Mouse (Mus musculus) forebrain, embryonic 15.5 days (tissue): ENCODE results near the gene Adamts9. TPM values are rescaled to one million over a fixed set of nuclear protein-coding genes. Genes with fewer than 3 reads are reported as not detected.

Experiments used
- ATAC-seq: fragments of 200-750 bp; cut with Nextera tagmentation; replicated peaks from 2 replicates; pipeline ENCODE4 v1.8.0; 2017; ENCODE audit warnings: mild to moderate bottlenecking, moderate TSS enrichment, moderate library complexity
- H3K27ac ChIP-seq: fragments of 300-500 bp; sonication (generic); replicated peaks from 2 replicates; pipeline ENCODE4 v1.5.1; 2015; ENCODE audit warnings: mild to moderate bottlenecking, inconsistent platforms
- H3K27me3 ChIP-seq: fragments of 300-500 bp; sonication (generic); 2 replicates; pipeline ENCODE4 v1.6.1; 2015; ENCODE audit warnings: inconsistent platforms
- H3K36me3 ChIP-seq: fragments of 300-500 bp; sonication (generic); 2 replicates; pipeline ENCODE4 v1.6.1; 2015; ENCODE audit warnings: mild to moderate bottlenecking, inconsistent platforms
- H3K4me1 ChIP-seq: fragments of 300-500 bp; sonication (generic); 2 replicates; pipeline ENCODE4 v1.6.1; 2015; ENCODE audit warnings: inconsistent platforms
- H3K4me2 ChIP-seq: fragments of 300-500 bp; sonication (generic); replicated peaks from 2 replicates; pipeline ENCODE4 v1.6.1; 2015; ENCODE audit warnings: mild to moderate bottlenecking, inconsistent platforms
- H3K4me3 ChIP-seq: fragments of 300-500 bp; sonication (generic); 2 replicates; pipeline ENCODE4 v1.5.1; 2015; ENCODE audit warnings: mild to moderate bottlenecking, inconsistent platforms
- H3K9ac ChIP-seq: fragments of 300-500 bp; sonication (generic); replicated peaks from 2 replicates; pipeline ENCODE4 v1.6.1; 2015; ENCODE audit warnings: mild to moderate bottlenecking, inconsistent platforms
- H3K9me3 ChIP-seq: fragments of 300-500 bp; sonication (generic); 2 replicates; pipeline ENCODE4 v1.6.1; 2016; ENCODE audit warnings: inconsistent platforms
- WGBS: fragments of 180-500 bp; shearing (Covaris S2); methylation state at CpG from one replicate; pipeline ENCODE4 v1.1.7; 2015; ENCODE audit warnings: mixed read lengths; 5-methylcytosine and 5-hydroxymethylcytosine counted together
- polyA plus RNA-seq: library from polyadenylated mRNA; unstranded; fragments of >200 nt; fragmentation: Nextera tagmentation; extraction: Ambion mirVana; gene quantifications from 2 replicates; pipeline ENCODE4 v1.2.1, GENCODE M21; 2015

Gene Adamts9
- polyA plus RNA-seq, 1 experiment from 2014 or later = 1.0 TPM

DNA sequence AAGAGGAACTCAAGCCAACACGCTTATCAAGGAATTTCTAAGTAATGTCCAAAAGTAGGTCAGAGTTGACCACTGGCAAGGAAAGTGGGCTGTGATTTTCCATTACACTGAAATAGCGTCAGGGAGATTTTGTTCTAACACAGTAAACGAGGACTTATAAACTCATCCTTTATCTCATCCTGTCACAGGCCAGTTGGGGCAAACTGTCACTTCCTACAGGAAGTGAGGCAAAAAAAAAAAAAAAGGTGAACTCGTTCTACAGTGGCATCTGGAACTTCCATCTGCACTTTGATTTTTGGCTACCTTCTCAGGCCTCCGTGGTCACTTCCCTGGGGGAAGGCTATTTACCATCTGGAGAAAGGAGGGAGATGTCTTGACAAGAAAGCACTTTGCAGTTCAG, 68.4 kb downstream of the Adamts9 start:
- no peaks in the 10 kb centered on the region for H3K9me3 ChIP-seq
- no peak overlapping the region for H3K4me2 ChIP-seq
- no peak overlapping the region for H3K27ac ChIP-seq
- H3K36me3 ChIP-seq = no peaks in the 10 kb centered on the region
- no peak overlapping the region for H3K4me3 ChIP-seq
- no peak overlapping the region for H3K9ac ChIP-seq
- ATAC-seq = no peak
- no peaks in the 10 kb centered on the region for H3K4me1 ChIP-seq
- no peaks in the 10 kb centered on the region for H3K27me3 ChIP-seq
- WGBS = 76% methylated on average over 5 of the region's 5 CpGs

DNA sequence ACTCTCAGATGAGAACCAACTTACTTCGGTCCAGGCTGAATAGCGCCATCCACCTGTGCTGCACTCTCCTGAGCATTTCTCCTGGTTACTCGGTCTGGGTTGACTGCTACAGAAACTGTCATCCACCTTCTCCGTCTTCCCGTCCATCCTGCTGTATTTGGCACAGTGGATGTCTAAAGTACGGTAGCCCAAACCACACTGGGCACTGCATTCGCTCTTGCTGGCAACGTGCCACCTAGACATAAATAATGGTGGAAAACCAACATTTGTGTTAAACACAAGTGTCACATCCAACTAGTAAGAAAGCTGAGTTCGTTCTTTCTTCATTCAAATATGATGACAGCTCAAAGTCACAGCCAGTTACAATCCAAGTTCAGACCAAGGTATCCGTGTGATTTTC, 70.5 kb downstream of the Adamts9 start:
- Histone ChIP-seq H3K4me1 (peaks cover 3% of the 10 kb centered on the region; the same call in 1 of the 2 replicates), H3K4me2 (no peak overlapping the region), H3K27me3 (no peaks in the 10 kb centered on the region), H3K27ac (no peak overlapping the region), H3K36me3 (no peaks in the 10 kb centered on the region), H3K9ac (no peak overlapping the region), H3K9me3 (no peaks in the 10 kb centered on the region), H3K4me3 (no peak overlapping the region)
- 84% methylated on average over 10 of the region's 10 CpGs for WGBS
- ATAC-seq = no peak

DNA sequence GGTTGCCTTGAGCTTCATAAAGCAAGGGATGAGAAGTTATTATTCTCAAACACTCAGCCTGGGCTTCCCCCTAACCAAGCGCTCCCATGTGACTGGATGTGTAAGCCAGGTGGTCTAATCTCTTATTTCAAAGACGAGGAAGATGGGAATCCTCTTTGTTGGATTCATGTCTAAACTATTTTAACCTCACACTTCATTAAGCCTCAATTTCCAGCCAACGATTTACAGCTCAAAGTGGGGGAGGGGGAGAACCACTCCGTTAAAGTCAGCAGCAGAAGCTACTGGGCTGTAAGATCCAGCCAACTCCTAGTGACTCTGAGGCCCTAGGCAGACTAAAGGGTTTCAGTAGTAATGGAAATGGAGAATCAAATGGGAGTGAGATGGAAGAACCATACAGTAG, 71.5 kb downstream of the Adamts9 start:
- Histone ChIP-seq H3K4me1 (peaks cover 8% of the 10 kb centered on the region), H3K27ac (no peak overlapping the region), H3K36me3 (no peaks in the 10 kb centered on the region), H3K4me2 (no peak overlapping the region), H3K9me3 (no peaks in the 10 kb centered on the region), H3K4me3 (no peak overlapping the region), H3K27me3 (no peaks in the 10 kb centered on the region), H3K9ac (no peak overlapping the region)
- WGBS = 46% methylated on average over 4 of the region's 4 CpGs
- ATAC-seq = no peak

DNA sequence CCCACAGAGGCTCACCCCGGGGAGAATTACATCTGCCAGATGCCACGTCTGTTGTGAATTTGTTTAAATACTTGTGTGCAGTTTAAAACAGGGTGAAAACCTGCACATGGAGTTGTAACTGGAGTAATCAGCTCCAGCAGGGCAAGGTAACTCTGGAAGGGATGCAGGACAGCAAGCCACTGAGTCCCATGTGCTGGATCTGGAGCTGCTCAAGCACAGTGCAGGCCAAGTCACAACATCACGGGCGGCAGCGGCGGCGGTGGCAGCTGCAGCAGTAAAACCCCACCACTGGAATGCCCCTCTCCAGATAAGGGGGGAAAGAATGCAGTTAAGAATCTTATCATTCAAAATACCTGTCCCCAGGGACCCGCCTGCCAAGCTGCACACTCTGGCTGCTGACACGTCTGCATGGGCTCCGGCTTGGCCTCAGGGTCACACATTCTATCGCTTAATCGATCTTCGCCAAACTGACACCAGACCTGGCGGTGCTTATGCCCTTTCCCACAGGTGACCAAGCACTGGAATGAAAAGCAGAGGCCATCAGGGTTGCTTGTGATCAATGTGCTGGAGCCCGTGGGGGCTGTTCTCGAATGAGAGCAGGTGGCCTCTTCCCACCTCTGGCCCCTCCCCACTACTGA, 73.6 kb downstream of the Adamts9 start:
- 78% methylated on average over 16 of the region's 16 CpGs for WGBS
- Histone ChIP-seq H3K27me3 (no peaks in the 10 kb centered on the region), H3K4me1 (peaks cover 8% of the 10 kb centered on the region), H3K4me2 (no peak overlapping the region), H3K9me3 (no peaks in the 10 kb centered on the region), H3K4me3 (no peak overlapping the region), H3K36me3 (no peaks in the 10 kb centered on the region), H3K9ac (no peak overlapping the region), H3K27ac (no peak overlapping the region)
- ATAC-seq = no peak

DNA sequence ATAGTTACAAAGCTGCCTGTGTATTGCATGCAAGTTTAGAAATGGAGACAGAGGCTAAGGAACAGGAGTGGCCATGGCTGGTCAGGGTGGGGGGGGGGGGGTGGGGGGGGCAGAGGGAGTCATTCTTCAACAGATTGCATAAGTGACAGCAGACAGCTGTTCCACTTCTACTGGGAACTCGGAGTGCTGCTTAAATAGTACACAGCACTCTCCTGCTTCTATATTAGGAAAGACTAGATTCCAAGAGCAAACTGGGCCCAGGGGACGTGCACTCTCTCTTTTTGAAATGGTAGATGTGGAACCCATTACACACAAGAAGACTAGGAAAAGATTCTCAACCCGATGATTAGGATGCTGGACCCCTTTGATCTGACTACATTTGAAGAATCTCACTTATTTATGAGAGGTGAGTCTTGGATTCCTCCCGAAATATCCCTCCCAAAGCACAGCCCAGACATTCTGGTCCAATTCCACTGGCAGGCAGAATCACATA, 74.2 kb downstream of the Adamts9 start, which contains the start of gene Gm15737:
Gene Gm15737, plus strand, starts transcription at position 269 of the 493 bp plus-strand sequence.
- Histone ChIP-seq H3K4me1 (peaks cover 8% of the 10 kb centered on the region), H3K36me3 (no peaks in the 10 kb centered on the region), H3K4me2 (no peak within 1 kb of the TSS), H3K27me3 (no peaks in the 10 kb centered on the region), H3K9me3 (no peaks in the 10 kb centered on the region), H3K27ac (no peak within 1 kb of the TSS), H3K9ac (no peak within 1 kb of the TSS), H3K4me3 (no peak within 1 kb of the TSS)
- no peak for ATAC-seq
- 72% methylated on average over 4 of the region's 4 CpGs for WGBS

DNA sequence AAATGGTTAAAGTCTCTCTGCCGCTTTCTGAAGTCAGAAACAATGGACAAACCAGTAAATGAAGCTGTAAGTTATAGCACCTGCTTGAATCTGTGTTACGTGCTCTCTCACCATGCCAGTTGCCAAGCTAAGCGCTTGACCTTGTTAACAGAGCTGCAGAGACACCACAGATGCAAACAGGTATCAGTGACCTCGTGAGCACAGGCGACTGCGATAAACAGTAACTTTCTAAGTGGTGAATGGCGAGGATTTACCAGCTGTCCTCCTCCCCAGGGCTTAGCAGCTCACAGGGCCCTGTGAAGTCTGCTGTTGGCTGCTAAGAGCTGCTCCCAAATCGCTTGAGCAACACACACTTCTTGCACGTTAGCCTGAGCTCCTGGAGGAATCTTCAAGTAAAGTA, 80.7 kb downstream of the Adamts9 start:
- H3K36me3 ChIP-seq = no peaks in the 10 kb centered on the region
- no peaks in the 10 kb centered on the region for H3K9me3 ChIP-seq
- ATAC-seq = no peak
- H3K4me3 ChIP-seq = no peak overlapping the region
- H3K9ac ChIP-seq = no peak overlapping the region
- 69% methylated on average over 9 of the region's 9 CpGs for WGBS
- no peak overlapping the region for H3K4me2 ChIP-seq
- no peak overlapping the region for H3K27ac ChIP-seq
- peaks cover 2% of the 10 kb centered on the region for H3K4me1 ChIP-seq
- no peaks in the 10 kb centered on the region for H3K27me3 ChIP-seq

DNA sequence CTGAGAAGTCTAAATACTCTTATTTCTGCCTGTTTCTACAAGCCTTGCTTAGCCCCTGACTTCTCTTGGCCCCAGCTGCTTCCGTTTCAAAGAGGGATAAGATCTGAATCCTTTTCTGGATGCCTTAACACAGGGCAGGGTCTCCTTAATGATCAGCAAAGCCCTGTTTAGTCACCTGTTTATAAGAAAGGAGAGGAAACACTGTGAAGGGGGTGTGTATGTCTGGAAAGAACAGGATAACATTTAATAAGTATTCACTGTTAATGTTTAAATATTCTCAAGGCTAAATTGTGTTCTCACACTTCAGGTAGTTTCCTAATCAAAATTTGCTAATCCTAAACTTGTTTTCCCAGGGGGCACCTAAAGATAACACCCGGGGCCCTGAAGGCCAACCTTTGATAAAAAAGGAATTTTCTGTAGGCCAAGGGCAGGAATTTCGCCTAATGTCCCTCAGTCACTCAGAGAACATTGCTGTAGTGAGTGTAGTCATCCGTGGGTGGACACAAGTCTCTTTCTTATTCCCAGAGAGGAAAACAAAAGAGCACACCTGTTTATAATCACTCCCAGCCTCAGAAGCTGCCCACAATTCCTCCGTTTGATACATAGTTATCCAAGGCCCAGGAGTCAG, 82.9 kb downstream of the Adamts9 start:
- no peak overlapping the region for H3K4me2 ChIP-seq
- 74% methylated on average over 5 of the region's 5 CpGs for WGBS
- no peak overlapping the region for H3K27ac ChIP-seq
- H3K36me3 ChIP-seq = no peaks in the 10 kb centered on the region
- no peak for ATAC-seq
- H3K9me3 ChIP-seq = no peaks in the 10 kb centered on the region
- H3K9ac ChIP-seq = no peak overlapping the region
- H3K4me1 ChIP-seq = no peaks in the 10 kb centered on the region
- H3K27me3 ChIP-seq = no peaks in the 10 kb centered on the region
- no peak overlapping the region for H3K4me3 ChIP-seq

DNA sequence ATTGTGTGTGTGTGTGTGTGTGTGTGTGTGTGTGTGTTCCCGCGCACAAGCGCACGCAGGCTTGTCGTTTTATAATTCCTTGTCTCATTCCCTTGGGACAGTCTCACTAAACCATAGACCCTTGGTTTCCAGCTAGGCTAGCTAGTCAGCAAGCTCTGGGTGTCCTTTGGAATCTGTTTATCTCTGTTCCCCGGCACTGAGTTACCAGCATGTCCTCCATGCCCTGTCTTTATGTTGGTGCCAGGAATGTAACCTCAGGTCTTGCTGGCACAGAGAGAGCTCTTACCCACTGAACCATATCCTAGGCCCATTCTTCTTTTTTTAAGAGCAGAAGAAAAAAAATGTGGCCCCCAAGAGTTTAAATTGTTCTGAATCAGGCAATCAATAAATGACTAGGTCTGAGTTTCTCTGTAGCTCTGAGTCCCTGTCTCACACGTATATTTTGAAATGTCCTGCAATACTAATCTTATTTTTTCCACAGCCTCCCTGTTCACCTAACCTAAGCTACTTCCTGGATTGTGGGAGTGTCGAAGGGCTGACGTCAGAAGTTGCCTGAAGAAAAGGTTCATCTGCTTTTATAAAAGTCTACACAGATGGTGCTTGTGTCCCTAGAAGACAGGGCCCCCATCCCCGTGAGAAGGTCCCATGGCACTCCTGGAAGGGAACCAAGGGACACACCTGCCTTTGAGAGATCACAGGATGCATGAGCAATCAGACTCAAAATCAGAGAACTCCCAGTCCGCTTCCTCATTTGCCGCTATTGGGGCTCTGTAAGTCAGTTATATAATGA, 84.4 kb downstream of the Adamts9 start:
- Histone ChIP-seq H3K4me1 (no peaks in the 10 kb centered on the region), H3K36me3 (no peaks in the 10 kb centered on the region), H3K4me3 (no peak overlapping the region), H3K9ac (no peak overlapping the region), H3K9me3 (no peaks in the 10 kb centered on the region), H3K27me3 (no peaks in the 10 kb centered on the region), H3K27ac (no peak overlapping the region), H3K4me2 (no peak overlapping the region)
- no peak for ATAC-seq
- 81% methylated on average over 12 of the region's 12 CpGs for WGBS

DNA sequence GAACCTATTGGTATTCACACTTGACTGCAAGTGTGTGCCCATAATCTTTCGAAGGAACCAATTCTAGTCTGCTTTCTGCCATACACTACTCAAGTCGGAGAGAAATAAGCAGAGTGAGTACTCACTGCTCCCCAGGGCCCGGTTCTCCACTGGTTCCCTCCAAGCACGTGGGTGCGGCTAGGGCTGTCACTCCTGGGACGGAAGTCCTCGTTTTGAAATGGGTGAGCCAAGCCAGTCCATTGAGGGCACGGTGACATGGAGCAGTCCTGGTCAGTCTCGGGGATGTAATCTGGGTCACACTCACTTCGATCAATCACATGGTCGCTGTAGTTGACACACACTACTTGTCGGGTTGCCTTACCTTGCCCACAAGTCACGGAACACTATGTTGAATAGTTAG, 85.5 kb downstream of the Adamts9 start:
- 93% methylated on average over 13 of the region's 13 CpGs for WGBS
- Histone ChIP-seq H3K9ac (no peak overlapping the region), H3K4me3 (no peak overlapping the region), H3K27me3 (no peaks in the 10 kb centered on the region), H3K4me2 (no peak overlapping the region), H3K36me3 (no peaks in the 10 kb centered on the region), H3K4me1 (no peaks in the 10 kb centered on the region), H3K27ac (no peak overlapping the region), H3K9me3 (no peaks in the 10 kb centered on the region)
- ATAC-seq = no peak

DNA sequence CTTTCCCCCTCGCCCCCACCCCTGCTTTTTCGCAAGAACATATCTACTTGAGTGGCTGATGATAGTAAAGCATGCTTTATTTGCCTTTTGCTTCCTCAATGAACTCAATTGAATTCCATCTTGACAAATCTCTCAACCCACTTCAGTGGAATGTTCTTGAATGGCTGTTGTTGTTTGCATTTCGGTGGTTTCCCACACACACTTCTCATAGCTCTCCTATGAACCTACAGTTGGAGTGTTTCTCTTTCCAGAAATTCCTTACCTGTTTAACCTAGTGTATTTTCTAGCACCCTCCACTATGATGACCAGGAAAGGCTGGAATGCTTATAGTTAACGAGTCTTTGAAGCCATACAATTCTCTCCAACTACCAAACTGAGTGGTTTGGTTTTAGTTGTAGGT, 88.4 kb downstream of the Adamts9 start:
- Histone ChIP-seq H3K9ac (no peak overlapping the region), H3K9me3 (no peaks in the 10 kb centered on the region), H3K36me3 (no peaks in the 10 kb centered on the region), H3K4me3 (no peak overlapping the region), H3K4me1 (peaks cover 7% of the 10 kb centered on the region), H3K27ac (no peak overlapping the region), H3K4me2 (no peak overlapping the region), H3K27me3 (no peaks in the 10 kb centered on the region)
- ATAC-seq = no peak
- WGBS = 90% methylated on average over 4 of the region's 4 CpGs

DNA sequence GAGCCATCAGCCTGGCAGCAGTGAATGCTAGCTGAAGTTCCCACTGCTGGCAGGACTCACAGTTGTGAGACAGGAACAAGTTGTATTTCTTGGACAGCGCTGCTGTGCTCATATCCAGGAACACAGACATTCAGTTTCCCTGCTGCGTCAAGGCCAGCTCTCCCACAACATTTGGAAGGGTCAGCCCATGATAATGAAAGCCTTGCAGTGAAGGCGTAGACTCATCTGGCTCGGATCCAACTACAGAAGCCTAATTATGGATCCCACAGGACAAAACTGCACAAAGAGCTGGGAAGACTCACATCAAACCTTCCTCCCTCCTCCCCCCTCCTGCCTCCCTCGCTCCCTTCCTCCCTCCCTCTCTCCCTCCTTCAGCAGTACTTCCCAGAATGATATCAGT, 93.0 kb downstream of the Adamts9 start:
- H3K9me3 ChIP-seq = no peaks in the 10 kb centered on the region
- H3K27ac ChIP-seq = peak overlapping the region; percentile 43; the same call in 1 of the 2 replicates
- peak; percentile 76 for ATAC-seq
- peaks cover 7% of the 10 kb centered on the region for H3K4me1 ChIP-seq
- no peaks in the 10 kb centered on the region for H3K36me3 ChIP-seq
- no peak overlapping the region for H3K9ac ChIP-seq
- no peak overlapping the region for H3K4me3 ChIP-seq
- 4% methylated on average over 5 of the region's 5 CpGs for WGBS
- H3K4me2 ChIP-seq = no peak overlapping the region
- no peaks in the 10 kb centered on the region for H3K27me3 ChIP-seq

DNA sequence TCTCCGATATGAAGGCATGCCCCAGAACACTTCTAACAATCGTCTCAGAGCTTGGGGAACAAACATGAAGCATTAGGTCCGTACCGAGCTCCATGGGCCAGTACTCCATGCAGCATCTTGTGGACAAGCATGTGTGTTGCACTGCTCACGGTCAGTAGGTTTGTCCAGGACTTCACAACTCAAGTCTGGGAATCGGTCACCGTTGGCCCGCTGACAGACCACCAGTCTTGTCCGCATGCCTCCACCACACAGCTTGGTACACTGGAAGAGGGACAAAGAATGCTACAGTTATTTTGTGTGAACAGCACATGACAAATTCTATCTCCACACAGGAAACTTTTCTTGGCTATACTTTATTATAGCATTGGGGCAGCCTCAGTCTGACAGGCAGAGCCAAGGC, 94.1 kb downstream of the Adamts9 start:
- 92% methylated on average over 9 of the region's 9 CpGs for WGBS
- Histone ChIP-seq H3K4me3 (no peak overlapping the region), H3K36me3 (no peaks in the 10 kb centered on the region), H3K27me3 (no peaks in the 10 kb centered on the region), H3K9ac (no peak overlapping the region), H3K9me3 (no peaks in the 10 kb centered on the region), H3K4me2 (no peak overlapping the region), H3K4me1 (peaks cover 7% of the 10 kb centered on the region), H3K27ac (no peak overlapping the region)
- ATAC-seq = no peak
